Mouse (Mus musculus) right cerebral cortex, adult 18-20 months (tissue): ENCODE measurements at regions not wholly inside any gene's neighbourhood (a gene's known extent, or its start where the extent isn't known, plus 50 kb on each side); places are given as distances from the start of the nearest gene placed in this dataset.

ENCODE experiments used
- DNase-seq: peaks from one replicate; pipeline ENCODE4 v3.0.0; 2022; ENCODE audit warnings: mixed read lengths

DNA sequence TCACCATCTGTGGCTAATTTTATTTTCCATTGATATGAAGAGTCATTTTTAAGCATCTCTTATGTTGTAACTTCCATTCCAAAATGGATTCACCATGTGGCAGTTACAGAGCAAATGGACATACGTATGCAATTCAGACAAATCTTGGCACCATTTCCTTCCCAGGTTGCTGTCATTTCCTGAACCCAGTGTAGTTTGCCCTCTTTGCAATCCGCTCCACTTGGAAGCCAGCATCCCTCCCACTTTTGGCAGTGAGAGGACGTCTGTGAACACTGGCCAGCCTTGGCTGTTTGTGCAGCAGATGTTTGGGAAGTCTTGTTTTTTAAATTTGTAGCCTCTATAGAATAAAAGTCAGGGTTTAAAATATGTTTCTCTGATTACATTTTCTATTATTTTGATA lies 510.6 kb upstream of the Cdh7 start:
- no peak for DNase-seq

DNA sequence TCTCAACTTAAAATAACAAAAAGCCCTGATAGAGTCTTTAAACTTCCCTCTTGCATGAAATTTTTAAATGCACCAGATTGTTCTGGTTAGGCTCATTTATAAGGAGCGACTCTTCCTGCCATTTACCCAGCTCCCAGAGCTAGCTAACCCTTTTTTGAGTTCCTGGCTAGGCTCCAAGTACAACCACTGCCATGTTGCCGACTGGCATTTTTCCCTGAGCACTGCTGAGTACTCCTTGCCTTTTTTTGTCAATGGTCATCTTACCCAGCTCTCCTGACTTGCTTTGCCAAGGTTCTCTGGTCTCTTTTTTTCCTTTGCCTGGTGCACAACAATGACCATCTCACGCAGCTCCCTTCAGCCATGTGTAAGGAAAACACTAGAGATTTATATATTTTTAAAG lies 500.8 kb upstream of the Cdh7 start:
- DNase-seq: no peak

DNA sequence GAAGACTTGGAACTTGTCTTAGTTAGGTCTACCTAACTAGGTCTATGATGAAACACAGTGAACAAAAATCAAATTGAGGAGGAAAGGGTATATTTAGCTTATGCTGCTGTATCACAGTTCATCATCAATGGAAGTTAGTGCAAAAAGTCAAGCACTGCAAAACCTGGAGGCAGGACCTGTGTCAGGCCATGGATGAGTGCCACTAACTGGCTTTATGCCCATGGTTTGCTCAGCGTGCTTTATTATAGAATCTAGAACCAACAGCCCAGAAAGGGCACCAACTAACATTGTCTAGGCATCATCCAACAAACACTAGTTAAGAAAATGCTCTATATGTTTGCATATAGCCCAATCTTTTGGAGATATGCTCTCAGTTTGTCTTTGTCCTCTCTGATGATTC lies 486.3 kb upstream of the Cdh7 start:
- no peak for DNase-seq

DNA sequence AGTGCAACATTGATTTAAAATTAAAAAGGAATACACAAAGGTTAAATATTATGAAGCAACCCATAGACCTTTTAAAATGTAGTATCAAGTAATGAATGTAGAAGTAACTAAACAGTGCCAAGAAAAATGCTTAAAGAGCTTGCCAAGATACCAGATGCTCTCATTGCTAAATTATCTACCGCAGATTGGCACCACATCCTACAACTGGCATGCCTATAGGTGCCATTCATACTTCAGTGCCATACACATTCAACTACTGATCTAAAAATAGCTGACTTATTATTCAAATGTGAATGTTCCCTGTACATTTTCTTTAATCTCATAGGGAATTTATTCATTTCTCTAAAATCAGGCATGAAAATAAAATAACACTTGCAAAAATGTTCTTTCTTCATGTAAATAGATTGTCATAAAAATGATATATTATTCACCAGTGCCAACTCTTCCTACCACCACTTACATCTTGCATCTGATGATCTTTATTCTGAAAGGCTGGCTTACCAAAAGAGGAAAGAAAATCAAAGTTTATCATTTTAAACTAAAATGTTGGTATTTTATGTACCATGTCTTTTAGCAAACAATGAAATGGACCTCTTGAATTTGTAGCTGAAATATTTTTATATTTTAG lies 469.5 kb upstream of the Cdh7 start:
- DNase-seq: peak; percentile 19

DNA sequence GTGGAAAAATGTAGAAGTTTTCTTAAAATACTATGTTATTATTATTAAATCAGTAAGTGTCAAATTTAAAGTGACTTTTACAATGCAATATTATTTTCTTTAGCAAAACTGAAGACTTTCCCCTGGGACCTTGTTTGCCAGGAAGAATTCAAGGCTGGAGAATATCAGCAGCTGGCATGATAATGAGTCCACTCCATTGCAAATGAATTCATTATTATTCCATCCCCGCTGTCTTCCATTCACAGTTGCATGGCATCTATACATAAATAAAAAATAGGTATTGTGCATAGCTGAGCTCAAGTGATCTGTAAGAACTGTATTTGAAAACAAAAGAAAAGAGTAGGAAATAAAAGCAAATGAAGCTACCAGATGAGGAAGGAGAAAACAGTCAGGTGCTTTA lies 467.9 kb upstream of the Cdh7 start:
- DNase-seq: no peak
